Mouse (Mus musculus) thymus, adult 2 months (tissue): Measurements from ENCODE around the gene Gng10.

Experiments used
- CTCF ChIP-seq: fragments of 200-500 bp; IDR thresholded peaks from 2 replicates; pipeline ENCODE4 v1.5.1; 2012; ENCODE audit warnings: mild to moderate bottlenecking, control low read depth, low read length, moderate library complexity, borderline replicate concordance; ENCODE audit not compliant: control insufficient read depth, poor library complexity, insufficient read depth; ENCODE audit errors: extremely low read depth
- POLR2A ChIP-seq: fragments of 200-500 bp; IDR thresholded peaks from 2 replicates; pipeline ENCODE4 v1.6.1; 2012; ENCODE audit warnings: mild to moderate bottlenecking, low read length, control low read depth, moderate library complexity; ENCODE audit not compliant: control insufficient read depth, poor library complexity, insufficient read depth; ENCODE audit errors: extremely low read depth

GRCm38 (mm10) chr4:59043074-59043473, 8.2 kb downstream of the Gng10 start:
- TF ChIP-seq POLR2A (no peak), CTCF (no peak)
